Mouse (Mus musculus): ENCODE results near the gene Lrch3. TPM values are rescaled to one million over a fixed set of nuclear protein-coding genes. Genes with fewer than 3 reads are reported as not detected.
"Not testable (repeated sequence)": the region's sequence is repeated elsewhere in the genome, so short reads cannot be mapped to it uniquely, and the experiment has no call there.

The Lrch3 gene
- total RNA-seq, 2 experiments from 2014 or later, result 43.1 to 44.1 TPM

DNA sequence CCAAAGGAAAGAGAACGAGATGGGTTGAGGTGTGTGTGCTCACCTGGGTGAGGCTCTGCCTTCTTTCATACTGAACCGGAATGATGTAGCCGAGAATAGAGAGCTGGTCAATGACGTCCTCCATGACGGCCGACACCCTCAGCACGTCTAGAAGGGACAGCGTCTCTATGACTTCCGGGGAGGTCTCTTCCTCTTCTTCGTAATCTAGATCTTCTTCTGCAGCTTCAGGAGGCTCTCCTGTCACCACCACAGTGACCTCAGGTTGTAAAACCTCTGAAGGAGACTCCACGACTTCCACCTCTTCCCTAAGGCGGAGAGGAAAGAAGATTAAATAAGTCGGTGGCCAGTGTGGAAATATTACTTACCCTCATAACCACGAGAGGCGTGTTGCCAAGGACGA lies 135.9 kb downstream of the Lrch3 start:
- no peak for DNase-seq (ENCODE audit: low spot score in 2 of 2)

DNA sequence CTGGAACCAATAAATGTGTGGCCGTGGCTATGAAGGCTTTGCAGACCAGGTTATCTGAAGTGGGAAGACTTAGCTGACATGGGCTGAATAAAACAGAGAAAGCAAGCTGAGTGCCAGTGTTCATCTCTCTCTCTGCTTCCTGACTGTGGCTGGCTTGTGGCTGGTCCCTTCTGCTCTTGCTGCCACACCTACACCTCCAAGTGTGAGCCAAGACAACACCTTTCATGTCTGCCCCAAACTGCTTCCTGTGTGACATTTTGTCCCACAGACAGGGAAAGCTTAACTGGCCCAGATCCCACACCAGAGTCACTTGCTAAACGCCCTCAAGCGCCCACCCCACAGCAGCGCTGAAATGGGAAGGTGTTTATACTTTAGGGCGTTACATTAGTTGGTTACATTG lies 139.2 kb downstream of the Lrch3 start:
- DNase-seq (ENCODE audit: low spot score in 2 of 2), result no peak

DNA sequence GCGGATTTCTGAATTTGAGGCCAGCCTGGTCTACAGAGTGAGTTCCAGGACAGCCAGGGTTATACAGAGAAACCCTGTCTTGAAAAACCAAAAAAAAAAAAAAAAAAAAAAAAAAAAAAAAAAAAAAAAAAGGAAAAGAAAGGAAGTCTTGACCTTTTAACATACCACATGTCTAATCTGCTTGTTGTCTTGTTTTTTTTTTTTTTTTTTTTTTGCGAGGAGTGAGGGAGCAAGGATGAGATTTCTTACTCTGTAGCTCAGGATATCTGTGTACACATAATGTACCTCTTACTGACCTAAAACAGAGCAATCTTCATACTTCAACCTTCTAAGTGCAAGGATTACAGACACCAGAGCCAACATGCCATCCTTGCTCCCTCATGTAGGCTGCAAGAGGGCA lies 141.0 kb downstream of the Lrch3 start:
- not testable (repeated sequence) for DNase-seq (ENCODE audit: low spot score in 2 of 2)

DNA sequence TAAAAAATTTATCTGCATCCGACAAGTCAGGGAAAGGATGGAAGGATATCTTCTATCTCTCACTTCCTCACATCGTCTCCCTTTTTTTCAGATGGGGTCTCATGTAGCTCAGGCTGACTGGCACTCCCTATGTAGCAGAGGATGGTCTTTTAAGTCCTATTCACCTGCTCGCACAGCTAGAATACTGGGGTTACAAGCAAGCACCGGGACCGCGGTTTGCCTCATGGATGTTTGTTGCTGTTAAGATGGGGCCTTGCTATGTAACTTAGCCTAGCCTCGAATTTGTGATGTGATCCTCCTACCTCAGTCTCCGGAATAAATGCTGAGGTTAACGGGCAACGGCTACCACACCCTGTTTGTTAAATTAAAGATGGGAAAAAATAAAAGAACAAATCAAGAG lies 141.8 kb downstream of the Lrch3 start:
- DNase-seq (ENCODE audit: low spot score in 2 of 2), result no peak

DNA sequence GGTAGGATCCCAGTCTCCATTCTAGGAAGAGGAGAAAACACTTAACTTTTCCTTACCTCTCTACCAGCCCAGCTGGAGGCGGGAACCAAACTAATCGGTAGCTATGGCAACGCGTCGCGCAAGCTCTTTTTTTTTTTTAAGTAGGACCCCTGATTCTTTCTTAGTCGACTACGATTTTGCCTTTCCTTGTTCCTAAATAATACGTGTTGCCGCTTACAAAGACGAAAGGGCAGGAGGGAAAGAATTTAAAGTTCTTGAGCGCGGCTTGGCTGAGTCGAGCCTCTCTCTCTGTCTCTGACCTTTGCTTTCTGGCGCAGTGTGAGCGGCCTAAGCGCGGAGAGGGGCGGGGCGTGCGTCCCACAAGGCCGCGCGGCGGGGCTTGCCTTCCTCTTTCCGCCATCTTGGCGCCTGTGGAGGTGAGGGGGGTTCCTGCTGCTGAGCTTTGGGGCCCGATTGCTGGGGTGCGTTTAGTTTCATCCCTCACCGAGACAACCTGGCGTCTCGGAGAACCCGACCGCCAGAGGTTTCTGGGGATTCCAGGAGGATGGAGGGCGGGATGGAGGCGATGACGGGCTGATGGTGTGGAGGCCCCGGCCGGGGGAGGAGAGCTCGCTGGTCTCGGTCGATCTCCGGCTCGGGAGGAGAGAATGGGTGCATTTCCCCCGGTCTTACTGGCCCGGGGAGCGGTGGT lies 142.3 kb downstream of the Lrch3 start, which contains the start of the genes Iqcg and Rpl35a:
Iqcg (minus strand) TSS at position 124 of the 691 bp plus-strand sequence.
Rpl35a (plus strand) TSS at position 359 of the 691 bp plus-strand sequence.
- DNase-seq (ENCODE audit: low spot score in 2 of 2), result peak; percentile 72 to 81

DNA sequence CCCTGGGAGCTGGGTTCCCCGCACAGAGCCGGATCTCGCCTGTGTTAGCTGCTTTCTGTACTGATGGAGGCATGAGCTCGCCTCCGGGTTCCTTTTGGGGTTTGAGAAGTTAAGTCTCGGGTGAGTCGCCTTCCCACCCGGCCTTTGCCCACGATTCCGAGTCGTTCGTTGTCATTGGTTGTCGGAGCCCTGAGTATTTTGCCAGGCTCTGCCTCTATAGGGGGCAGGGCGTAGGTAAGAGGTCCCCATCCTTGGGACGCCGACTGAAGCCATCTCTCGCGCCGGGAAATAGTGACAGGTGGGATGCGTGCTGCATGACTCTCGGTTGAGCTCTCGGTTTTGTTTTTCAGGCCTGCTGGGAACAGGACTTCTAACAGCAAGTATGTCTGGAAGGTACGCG lies 142.9 kb downstream of the Lrch3 start:
- DNase-seq (ENCODE audit: low spot score in 2 of 2), result no peak

DNA sequence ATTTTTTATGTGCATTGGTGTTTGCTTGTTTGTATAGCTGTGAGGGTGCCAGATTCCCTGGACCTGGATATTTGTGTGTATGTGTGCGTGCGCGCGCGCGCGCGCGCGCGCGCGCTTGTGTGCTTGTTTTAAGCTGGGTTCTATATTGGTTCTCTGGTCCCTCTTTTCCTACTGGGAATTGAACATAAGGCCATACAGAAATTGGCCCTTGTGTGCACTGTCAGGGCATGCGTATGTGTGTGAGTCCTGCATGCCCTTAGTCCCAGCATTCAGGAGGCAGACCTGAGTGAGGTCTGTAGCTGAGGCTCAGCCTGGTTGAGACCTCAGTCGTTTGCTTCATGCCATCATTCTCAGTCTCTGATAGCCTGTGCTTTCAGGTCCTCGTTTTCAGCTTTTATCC lies 144.1 kb downstream of the Lrch3 start:
- DNase-seq (ENCODE audit: low spot score in 2 of 2), result no peak

DNA sequence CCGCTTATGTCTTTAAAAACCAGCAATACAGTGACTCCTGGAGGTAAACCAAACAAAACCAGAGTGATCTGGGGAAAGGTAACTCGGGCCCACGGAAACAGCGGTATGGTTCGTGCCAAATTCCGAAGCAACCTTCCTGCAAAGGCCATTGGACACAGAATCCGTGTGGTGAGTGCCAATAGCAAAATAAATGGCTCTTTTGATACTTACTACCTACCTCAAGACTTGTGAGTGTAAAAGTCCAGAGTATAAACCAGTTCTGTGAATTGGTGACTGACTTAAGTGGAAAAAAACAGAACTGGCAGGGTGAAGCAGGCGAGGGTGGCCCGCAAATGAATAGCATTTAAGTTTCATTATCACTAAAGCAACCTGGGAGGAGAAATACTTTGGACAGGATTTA lies 144.8 kb downstream of the Lrch3 start:
- not testable (repeated sequence) for DNase-seq (ENCODE audit: low spot score in 2 of 2)

DNA sequence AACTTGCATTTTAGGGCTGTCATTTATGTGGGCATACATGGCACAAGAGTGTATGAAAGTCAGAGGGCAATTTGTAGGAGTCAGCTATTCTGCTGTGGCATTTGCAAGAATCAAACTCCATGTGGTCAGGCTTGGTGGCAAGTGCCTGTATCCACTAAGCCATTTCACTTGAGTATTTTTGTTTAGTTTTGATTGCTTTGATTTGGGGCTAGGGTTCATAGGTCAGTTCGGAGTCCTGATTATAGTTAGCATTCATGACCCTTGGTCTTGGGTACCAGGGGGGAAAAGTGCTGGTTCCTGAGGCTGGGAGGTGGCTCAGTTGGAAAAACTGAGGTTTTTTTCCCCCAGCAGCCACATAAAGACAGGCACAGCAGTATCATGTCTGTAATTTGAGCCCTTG lies 145.6 kb downstream of the Lrch3 start:
- DNase-seq (ENCODE audit: low spot score in 2 of 2), result no peak

DNA sequence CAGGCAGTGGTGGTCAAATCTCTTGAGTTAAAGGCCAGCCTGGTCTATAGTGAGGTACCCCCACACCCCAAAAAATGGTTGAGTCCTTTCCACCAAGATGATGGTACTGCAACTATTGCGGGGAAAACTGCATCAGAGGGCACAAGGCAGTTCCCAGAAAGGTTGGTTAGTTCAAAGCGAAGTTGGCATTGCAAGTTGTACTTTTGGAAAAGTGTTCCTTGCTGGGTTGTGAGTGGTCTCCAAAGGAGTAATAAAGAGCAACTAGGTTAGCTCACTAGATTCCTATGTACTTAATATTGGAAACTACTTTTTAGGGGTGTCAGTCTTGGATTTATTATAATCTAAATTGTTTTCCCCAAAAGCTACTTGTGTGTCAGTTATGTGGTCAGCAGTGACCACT lies 147.0 kb downstream of the Lrch3 start:
- DNase-seq (ENCODE audit: low spot score in 2 of 2), result no peak

DNA sequence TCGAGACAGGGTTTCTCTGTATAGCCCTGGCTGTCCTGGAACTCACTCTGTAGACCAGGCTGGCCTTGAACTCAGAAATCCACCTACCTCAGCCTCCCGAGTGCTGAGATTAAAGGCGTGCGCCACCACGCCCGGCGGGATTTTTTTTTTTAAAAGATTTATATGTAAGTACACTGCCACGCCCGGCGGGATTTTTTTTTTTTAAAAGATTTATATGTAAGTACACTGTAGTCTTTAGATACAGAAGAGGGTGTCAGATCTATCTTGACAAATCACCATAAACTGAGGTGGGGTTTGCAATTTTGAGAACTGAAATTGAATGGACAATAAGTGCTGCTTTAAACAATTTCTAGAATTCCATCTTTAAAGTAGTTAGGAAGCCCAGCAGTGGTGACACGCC lies 147.5 kb downstream of the Lrch3 start:
- no peak for DNase-seq (ENCODE audit: low spot score in 2 of 2)

DNA sequence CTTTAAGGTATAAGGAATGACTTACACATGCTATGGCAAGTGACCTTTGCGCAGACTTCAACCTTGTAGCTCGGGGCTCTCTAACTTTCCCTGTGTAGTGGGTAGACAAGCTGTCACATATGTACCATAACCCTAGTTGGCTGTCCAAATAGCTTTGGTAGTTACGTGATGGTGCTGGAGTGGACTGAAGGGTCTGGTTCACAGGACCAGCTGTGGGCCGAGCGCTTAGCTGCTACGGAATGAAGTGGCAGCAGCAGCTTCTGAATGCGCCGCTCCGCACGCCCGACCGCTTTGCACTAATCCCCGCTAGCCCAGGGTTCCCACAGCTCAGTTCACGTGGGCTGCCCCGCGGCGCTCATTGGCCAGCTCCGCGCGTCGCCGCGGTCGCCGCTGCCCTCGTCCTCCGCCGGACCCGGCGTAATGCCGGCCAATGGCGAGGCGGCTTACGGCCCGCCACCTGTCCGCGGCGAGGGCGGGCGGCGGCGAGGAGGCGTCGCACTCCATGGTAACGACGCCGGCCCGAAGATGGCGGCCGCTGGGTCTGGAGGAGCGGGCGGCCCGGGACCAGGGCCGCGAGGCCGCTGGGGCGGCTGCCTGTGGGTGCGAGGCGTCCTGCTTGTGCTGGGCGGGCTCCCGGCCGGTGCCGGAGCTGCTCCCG lies 148.3 kb downstream of the Lrch3 start, which contains the start of gene Lmln:
Lmln (plus strand) TSS at position 498 of the 658 bp plus-strand sequence.
- peak; percentile 78 to 82 for DNase-seq (ENCODE audit: low spot score in 2 of 2)

DNA sequence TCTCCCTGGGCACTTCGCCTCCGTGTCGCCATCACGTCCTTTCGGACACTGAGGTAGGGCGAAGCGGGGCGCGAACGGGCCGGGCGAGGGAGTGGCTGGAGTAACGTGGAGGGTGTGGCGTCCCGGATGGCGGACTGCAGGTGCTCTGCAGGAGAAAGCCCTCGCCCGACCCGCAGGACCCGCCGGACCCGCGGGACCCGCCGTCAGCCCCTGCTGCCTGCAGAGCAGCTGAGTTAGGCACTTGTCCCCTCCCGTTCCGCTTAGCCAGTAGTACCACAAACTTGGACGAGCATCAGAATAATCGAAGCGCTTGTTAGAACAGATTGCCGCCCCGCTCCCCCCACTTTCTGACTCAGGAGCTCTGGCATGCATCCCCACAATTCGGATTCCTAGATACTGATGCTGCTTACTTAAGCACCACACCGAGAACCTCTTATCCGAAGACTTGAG lies 148.8 kb downstream of the Lrch3 start:
- peak in 1 of 2 experiments; percentile 16 for DNase-seq (ENCODE audit: low spot score in 2 of 2)

DNA sequence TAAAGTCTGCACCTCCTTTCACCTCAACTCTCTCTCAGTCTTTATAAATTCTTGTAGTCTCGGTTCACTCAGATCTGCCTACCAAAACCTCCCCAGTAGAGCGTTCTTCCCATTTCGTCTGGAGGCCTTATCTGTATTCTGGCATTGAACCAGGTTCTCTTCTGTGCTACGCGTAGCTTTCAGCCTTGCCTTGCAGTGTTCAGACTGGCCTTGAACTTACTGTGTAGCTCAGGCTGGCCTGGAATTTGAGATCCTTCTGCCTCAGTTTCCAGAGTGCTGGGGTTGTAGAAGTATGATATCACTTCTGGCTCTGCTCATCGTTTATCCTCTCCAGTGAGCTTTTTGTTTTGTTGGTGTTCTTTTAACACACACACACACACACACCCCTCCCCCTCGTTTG lies 149.4 kb downstream of the Lrch3 start:
- no peak for DNase-seq (ENCODE audit: low spot score in 2 of 2)

DNA sequence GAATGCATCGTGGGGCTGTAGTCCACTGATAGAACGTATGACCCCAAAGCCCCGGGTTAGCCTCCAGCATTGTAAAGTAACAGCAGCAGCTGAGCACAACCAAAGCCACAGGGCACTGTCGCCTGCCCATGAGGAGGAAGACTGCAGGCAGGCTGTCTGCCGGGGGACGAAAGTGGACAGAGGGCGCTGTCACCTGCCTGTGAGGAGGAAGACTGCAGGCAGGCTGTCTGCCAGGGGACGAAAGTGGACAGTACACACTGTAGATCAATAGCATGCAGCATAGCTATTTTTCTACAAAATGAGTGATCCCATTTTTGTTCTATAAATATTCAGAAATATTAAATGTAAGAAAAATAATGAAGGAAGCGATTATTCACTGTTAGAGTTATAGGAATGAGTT lies 150.7 kb downstream of the Lrch3 start:
- no peak for DNase-seq (ENCODE audit: low spot score in 2 of 2)

Other genes starting within 250 kb of the Lrch3 start
- gene Muc4, start 178.2 kb upstream of the Lrch3 start, total RNA-seq (2021), result under 1 TPM; 0.34 to 0.42 TPM
- 1 to 10 TPM in 1 of 2 experiments, under 1 TPM in 1; 0.25 to 2.7 TPM for gene Muc20, start 116.7 kb upstream of the Lrch3 start, total RNA-seq (2021)
- gene Smbd1, start 103.6 kb upstream of the Lrch3 start, total RNA-seq (2021), result not detected
- 100 to 1,000 TPM; 115 to 125 TPM for gene Fyttd1, start 36.6 kb upstream of the Lrch3 start, total RNA-seq (2021)
- gene Rubcn, start 36.3 kb upstream of the Lrch3 start, total RNA-seq (2021), result 10 to 100 TPM; 32.8 to 34.7 TPM
- 1 to 10 TPM; 2.5 to 3.6 TPM for gene Iqcg, start 142.1 kb downstream of the Lrch3 start, total RNA-seq (2021)
- 100 to 1,000 TPM; 781 to 843 TPM for gene Rpl35a, start 142.4 kb downstream of the Lrch3 start, total RNA-seq (2021)
- gene Lmln, start 148.4 kb downstream of the Lrch3 start, total RNA-seq (2021), result 10 to 100 TPM; 14.1 to 15.1 TPM

Data from adrenal gland, postnatal 4 days (tissue).